Mouse (Mus musculus) layer of hippocampus, adult 9-11 months (tissue): Measurements from ENCODE around the gene Gm11146.
A peak's percentile ranks its signal among the peaks of the same experiment; 100 is the strongest.

Experiments used
- DNase-seq: peaks from one replicate; pipeline ENCODE4 v3.0.0; 2022

The Gm11146 gene

DNA sequence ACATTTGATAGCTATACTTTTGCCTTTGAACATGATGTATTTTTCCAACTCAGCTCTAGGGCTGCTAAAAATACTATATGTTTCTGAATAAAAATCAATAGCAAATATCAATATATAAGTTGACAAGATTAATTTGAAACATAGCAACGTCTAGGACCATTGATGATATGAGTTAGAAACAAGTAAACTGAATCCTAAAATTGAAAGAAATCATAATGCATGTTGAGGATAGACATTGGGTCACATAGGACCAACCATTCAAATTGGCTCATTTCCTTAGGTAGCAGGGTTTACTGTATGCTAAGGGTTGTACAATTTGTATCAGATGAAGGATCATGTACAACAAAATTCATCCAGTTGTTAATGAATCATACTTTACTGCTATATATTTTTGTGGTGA lies at the start of gene Gm11146:
Gm11146 (minus strand) TSS at position 101 of the 400 bp plus-strand sequence.
- DNase-seq, result no peak

DNA sequence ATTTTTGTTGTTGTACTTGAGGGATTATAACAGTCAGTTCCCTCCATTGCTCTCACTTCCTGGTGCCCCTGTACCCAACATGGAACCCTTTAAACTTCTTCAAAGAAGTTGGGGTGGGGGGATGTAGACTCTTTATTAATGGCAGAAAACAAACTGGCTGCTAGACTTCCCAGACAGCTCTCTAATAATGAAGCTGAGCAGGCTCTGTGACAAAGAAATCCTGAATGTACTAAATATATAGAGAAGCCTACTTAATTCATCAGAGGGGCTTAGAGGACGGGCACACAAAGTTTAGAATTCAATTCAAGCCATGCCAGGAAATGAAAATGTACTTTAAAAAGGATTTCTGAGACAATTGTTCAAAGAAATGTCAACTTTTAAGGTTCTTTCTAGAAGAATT lies 48.7 kb upstream of the Gm11146 start:
- no peak for DNase-seq

DNA sequence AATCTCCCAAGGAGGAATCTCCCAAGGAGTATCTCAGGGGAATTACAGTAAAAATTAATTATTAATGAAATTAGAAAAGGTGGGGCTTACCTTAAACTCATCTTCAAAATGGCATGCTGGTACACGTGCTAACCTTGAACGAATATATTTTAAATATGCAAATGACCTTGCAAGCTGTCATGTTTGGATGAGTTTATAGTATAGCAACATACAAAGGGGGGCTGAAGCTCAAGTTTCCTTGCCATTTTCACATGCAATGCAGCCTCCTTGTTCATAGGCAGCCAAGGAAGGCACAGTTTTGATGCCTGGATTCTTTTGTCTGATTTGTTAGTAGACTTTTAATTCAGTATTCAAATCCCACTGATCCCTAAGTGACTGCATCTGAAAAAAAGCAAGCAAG lies 47.1 kb upstream of the Gm11146 start:
- no peak for DNase-seq

DNA sequence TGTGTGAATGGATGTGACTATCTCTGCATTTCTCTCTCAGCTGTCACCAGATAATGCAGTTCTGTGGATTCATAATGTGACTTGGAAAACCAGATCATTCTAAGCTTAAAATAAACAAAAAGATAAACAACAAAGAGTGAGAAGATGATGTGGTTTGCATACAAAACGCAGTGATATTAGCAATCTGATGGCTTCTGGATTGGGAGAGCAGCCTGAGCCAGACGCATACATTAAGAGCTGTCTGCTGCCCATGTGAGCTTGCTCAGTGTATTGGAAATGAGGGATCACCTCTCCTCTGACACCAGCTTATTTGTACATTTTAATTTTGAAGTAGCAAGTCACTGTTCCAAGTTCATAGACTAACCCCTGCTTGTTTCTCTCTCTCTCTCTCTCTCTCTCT lies 46.3 kb upstream of the Gm11146 start:
- DNase-seq, result no peak

DNA sequence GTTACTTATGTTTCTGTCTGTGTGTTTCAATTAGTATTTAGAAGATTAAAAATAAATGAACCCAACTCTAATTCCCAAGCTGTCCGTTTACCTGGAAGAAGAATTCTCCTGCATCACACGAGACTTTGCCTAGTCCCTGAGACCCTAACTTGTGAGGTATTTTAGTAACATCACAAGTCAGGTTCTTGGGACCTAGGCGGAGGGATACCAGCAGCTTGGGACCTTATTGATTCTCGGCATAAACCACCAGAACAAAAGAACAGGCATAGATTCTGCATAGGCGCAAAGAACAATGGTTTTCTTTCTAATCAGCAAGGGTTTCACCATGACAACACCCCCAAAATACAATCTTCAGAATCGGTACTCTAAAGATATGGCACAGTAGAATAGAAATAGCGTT lies 44.3 kb upstream of the Gm11146 start:
- DNase-seq, result no peak

DNA sequence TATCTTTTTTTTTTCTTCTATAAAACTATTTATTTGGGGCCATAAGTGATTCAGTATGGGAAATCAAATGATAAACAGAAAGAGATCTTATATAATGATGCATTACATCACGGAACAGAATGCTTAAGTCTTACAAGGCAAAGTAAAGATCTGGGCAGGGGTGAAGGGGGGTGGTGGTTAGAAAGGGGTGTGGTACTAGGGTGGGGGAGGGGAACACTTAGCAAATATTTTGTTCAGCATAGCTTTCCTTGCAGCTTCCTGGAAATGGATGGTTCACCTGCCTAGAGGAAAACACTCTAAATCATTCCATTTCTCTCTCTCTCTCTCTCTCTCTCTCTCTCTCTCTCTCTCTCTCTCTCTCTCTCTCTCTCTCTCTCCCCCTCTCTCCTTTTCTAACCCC lies 43.1 kb upstream of the Gm11146 start:
- DNase-seq, result no peak

DNA sequence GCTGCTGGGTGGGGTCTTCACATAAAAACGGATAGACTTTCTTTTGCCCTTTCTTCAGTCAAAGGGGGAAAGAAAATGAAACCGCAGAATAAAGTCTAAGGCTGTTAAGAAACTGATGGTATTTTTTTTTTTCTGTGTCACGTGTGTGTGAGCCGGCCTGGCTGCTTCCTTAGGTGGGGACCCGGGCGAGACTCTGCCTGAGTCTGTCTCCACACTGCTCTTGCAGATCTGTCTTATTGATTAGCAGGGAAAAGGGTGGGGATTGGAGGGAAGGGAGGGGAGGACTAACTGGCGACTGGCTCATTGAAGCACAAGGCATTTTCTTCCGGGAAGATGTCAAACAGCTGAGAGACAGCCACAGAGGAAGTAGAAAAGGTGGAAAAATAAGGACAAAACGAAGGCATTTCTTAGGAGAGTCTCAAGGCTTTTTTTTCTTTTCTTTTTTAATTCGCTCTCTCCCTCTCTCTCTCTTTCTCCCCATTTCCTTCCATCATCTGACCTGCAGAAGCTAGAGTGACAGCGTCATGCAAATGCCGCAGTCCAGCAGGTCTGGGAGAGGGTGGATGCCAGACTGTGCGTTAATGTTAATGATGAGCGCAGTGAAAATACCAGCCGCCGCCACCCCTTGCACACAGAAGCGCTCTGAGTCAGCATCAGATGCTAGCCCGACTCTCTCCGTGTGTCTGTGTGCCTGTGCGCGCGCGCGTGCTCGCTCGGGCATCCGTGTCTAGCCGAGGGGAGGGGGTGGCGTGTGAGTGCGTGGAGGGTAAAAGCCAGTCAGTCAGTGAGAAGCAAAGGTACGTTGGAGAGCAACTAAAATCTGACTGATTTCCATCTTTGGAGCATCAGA lies 42.2 kb upstream of the Gm11146 start:
- peak; percentile 91 for DNase-seq

DNA sequence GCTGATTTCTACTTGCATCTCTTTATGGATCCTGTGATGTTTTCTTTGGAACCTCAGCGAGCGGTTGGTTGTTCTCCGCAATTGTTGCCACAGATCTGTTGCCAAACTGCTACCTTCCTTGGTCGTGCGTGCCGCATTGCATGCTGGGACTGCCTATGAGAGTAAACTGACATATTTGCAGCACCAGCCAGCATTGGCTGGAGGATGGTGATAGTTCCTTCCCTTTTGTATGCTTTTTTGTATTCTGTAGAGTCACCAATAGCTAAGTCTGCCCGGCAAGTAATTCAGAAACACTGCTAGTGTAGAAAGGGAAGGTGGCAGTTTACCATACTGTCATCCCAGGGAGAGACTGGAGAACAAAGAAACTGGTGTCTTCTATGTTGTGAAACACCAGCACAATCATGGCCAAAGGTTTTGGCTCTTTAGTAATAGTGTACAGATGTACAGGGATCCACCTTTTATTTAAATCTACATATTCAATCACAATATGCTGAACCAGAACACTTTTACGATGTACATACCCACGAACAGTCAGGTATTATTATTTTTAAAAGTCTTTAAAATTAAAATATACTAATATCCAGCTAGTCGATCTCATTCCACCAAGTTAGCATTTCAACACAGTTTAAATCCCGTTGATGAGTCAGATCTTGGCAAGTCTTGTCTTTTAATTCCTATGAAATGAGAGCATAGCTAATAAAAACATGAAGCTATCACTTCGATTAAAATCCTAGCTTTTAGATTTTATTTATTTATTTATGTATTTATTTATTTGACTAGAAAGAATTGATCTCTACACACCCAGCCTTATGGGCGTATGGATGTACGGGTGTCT lies 41.4 kb upstream of the Gm11146 start:
- peak; percentile 88 for DNase-seq

DNA sequence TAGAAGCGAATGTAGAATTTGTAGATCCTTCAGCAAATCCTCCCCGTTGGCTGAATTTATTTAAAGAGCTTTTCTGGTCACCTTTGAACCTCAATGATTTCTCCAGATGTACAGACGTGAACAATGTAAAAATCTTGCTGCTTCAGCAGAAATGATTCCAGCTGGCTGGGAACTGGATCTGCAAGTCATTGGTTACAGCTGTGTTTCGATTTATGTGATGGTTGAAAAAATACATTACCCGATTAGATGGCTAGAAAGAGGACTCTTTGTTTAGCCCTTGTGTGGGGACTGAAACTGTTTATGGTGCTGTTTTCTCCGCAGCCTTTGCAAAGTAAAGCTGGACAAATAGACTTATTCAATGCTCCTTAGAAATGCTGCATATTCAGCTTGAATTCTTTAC lies 34.6 kb upstream of the Gm11146 start:
- DNase-seq, result no peak

DNA sequence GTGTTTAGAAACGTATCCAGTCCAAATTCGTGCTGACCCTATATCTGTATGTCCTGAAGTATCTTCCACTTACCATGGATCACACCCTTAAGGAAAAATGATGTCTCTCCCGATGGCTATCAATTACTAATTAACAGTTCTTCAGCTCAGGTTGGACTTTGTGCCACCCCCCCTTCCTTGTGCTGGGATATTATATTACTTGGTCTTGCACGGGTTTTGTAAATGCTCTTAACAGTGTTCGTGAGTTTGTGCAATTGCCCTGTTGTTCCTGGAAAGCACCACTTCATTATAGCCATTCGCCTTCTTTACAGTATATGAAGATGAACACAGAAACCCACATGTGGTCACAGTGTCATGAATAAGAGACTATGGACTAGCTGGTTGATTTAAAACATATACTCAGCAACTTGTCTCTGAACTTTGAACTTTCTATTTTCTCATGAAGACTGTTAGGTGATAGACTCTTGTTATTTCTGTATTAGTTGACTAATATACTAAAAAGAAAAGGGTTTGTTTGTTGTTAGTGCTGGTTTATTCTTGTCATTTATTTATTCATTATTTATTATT lies 30.5 kb upstream of the Gm11146 start:
- no peak for DNase-seq

DNA sequence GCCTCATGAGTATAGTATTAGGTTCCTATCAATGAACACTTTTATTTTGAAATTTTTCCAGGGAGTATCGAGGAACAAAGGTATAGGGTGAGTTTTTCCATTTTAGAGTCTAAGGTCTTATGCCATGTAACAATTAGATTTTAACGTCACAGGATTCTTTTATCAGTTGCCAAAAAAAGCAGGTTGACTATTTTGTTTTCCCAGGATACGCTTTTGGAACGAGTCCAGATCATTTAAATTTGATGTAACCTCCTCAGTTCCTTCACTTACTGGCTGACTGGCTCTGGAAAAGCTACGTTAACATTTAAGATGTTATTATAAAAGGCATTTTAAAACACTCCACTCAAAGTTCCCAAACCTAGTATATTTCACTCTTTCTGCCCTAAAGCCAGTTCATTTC lies 20.8 kb upstream of the Gm11146 start:
- no peak for DNase-seq

DNA sequence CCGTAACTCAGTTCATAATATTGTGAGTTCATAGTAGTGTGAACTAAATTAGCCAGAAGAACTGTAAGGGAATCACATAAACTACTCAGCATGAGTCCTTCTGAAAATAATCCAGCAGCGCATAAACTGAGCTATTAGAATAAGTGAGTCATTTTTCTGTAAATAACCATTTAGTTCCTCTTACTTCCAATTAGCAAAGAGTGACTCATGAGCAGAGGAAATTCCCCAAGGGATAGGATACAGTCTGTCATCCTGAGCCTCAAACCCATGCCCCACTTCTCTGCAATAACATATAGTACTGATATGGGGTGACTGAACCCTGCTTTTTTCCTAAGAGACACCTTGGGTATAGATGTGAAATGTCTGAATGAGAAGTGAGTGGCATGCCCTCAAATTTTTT lies 687 bp upstream of the Gm11146 start:
- no peak for DNase-seq

DNA sequence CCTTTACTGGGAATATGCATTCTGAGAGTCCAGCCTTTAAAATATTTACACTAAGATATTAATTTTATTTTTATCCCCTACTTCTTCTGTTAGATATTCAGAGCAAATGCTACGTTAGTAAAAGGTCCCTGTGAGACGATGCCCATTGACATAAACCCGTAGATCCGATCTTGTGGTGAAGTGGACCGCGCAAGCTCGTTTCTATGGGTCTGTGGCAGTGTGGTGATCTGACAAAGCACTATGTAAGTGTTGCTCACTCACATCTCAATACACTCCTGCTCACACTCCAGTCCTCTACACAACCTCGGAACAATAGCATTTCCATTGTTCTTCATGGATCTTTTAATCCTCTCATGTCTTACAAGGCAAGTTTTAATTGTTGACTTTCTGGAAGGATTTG lies 3.1 kb downstream of the Gm11146 start:
- no peak for DNase-seq

DNA sequence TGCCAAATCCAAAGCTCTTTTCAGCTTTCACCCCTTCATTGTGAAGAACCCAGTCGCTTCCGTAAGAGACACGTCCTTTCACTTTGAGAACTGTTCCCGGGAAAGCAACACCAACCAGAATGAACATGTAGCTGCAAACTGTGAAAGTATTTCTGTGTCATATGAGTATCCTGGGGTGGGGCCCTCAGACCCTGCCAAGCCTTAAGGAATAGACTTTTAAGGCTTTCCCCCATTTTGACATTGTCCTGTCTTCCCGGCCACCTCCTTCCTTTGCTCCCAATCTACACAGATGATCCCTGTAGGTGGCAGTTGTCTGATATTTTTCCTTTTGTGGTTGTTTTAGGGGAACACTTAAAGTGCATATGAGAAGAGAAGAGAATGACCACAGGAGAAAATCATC lies 5.3 kb downstream of the Gm11146 start:
- DNase-seq, result no peak

DNA sequence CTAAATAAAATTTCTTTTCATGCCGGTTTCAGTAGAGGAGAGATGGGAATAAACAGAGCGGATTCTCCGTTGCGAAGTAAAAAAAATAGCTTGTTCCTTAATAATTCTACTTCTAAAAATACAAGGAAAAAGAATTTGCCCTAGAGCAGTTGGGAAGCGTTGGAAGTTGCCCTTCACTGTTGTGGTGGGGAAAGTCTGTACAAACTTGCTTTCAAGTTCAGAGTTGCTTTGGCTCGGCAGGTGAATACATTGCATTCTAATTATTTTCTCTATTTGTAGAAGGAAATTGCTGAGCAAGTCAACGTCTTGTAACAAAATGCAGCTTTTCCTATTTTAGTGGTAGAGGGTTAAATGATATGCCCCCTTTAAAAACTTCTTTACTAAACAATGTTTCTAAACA lies 6.2 kb downstream of the Gm11146 start:
- DNase-seq, result no peak

DNA sequence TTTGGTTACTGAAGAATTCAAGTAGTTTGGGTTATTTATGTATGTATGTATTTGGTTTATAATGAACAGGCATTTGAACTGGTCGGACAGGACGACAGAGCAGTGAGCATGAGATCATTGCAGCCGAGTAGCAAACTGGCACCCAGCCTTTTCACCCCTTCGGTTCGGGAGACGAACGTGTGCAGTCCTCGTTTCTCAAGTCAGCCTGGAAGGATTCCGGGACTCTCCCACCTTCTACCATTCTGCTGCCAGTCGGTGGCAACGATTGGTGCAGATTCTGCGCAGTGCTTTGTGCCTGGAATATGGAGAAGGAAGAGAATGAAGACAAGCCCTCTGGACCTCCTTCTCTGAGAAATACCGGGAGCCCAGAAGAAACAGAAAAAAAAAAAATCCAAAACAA lies 7.3 kb downstream of the Gm11146 start:
- DNase-seq, result peak; percentile 89

DNA sequence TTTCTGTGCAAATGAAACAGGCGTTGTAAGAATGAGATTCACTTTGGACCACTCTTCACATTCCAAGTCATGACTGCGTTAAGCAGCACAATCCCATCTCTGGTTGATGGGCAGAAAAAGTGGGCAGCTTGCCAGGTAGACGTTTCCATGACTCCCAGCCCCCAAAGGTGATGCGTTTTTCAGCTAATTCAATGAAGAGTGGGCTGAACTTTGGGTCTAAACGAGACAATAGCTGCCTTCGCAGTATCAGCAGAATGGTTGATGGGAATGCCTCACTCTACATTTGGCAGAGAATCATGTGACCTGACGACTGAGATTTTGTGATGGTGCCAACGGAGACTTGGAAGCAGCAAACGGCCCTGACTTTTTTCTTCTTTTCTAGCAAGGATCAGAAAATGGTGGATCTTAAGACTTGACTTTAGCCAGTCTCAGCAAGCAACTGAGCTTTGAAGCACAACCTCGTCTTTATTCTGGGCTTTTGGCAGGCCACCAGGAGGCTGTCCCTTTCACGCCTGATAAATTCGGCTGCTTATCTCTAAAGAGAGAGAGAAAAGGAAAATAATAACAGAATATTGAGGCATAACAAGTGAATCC lies 8.0 kb downstream of the Gm11146 start:
- DNase-seq, result peak; percentile 79

DNA sequence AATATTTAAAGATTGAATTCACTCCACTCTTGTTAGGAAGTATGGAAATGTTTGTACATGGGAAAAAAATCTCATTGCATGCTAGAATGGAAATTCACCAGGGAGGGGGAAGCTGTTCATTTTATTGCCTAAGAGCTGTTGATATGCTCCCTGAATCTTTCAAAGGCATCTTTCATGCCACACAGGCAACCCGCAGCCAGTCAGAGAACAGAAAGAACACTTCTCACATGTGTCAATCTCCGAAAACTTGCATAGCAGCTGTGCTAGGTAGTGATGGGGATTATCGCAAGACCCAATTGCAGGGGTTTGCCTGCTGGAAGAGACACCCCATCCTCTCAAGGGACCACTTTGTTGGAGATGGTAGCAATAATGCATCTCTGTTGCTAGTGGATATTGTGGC lies 8.9 kb downstream of the Gm11146 start:
- DNase-seq, result no peak

DNA sequence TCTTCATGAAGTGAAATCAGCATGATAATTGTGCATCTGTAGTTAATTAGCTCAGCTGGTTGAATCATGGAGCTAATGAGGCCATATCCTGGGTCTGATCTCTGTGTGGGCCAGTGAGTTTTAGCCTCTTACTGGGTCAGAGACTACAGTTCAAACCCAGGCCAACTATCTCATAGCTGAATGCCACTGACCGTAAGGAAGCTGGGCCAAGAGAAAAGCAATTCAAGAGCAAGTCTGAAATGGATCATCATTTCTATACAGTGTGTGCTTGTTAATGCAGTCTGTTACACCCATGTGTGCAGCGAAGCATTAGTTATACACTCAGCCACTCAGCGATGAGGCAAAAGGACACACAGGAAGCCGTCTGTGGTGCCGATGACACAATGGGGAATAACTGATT lies 28.9 kb downstream of the Gm11146 start:
- no peak for DNase-seq

DNA sequence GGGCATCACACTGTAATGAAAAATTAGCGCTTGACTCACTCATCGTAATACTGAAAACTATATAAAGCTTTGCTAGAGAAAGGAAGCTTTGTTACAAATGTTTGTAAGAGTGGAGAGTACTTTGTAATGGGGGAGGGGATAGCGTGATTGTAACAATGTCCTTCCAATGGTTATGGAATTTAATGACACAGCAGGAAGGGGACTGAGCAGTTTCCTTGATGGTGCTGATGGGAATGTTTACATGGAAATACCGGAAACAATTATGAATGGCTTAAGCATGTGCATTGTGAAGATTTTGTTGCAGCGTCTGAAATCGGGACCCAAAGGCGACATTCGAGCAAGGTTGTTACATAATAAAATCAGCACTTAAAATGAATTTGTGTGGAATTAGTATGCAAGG lies 32.4 kb downstream of the Gm11146 start:
- no peak for DNase-seq

DNA sequence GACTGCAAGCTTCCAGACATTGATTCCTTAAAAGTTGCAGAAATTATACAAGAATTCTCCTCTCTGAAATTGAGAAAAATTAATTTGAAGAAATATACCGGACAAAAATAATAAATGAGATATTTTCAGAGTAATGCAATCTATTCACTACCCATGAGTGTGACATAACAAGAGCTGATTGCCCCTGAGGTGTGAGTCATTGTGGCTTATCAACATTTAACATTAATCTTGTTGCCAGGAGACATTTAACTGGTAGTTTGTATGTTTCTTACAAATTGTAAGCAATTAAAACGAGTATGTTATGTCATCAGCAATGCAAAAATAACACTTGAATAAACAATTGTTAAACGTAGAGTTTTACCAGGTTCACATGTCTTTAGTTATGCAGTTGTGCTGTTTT lies 33.5 kb downstream of the Gm11146 start:
- no peak for DNase-seq

DNA sequence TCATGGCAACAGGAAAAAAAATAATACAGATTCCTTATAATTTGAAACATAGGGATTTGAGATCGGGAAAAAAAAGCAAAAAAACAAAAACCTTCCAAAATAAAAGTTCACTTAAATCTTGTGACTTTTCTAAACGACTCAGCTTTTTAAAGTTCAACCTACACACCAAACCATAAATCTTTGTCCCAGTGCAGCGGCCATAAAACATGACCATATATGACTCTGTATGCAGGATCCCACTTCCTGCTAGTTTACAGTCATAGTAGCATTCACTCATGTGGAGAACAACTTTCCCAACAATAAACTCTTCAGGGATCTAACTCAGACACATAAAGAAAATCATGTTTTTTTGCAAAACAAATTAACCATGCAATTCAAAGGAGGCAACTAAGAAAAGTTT lies 39.0 kb downstream of the Gm11146 start:
- DNase-seq, result no peak

DNA sequence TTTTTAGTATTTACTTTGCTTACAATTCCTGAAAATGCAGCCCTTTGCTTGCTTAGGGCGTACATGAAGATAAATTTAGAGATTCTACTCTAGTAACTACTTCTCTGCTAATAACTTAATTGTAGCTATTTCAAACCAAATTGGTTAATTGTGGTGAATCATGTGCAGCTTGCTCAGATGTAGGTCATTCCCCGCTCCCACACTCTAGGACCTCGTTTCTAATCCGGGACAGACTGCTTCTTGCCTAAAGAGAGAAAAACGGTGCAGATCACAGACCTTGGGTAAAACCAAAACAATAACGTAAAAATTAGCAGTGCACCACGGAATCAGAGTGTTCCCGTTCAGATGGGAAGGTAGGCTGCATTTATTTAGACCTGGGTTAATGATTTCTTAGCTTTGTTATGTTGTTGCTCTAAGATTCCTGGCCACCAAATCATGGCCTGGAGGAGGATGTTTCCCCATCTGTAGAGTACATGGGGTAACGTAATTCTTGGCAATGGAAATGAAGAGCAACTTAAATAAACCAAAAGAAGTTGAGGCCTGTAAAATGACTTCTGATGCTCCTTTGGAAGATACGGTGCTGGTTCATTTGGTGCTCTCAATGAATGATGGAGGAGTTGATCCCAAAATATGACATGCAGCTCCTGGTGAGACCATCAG lies 45.3 kb downstream of the Gm11146 start:
- DNase-seq, result no peak
